Mouse (Mus musculus) heart, postnatal 0 days (tissue): ENCODE results near the gene Gm12830. TPM values are rescaled to one million over a fixed set of nuclear protein-coding genes. Genes with fewer than 3 reads are reported as not detected.

Experiments
- ATAC-seq: fragments of 200-750 bp; cut with Nextera tagmentation; 2 replicates; pipeline ENCODE4 v1.8.0; 2017; ENCODE audit warnings: low read depth, moderate number of reproducible peaks, moderate library complexity; ENCODE audit not compliant: insufficient read depth
- DNase-seq: peaks from one replicate; pipeline ENCODE4 v3.0.0-alpha.2; 2016; ENCODE audit warnings: low spot score
- H3K27ac ChIP-seq: fragments of 300-500 bp; sonication (generic); 2 replicates; pipeline ENCODE4 v1.5.1; 2014; ENCODE audit warnings: low read depth, mild to moderate bottlenecking
- H3K27me3 ChIP-seq: fragments of 300-500 bp; sonication (generic); 2 replicates; pipeline ENCODE4 v1.6.1; 2014; ENCODE audit warnings: low read length, mixed read lengths; ENCODE audit not compliant: control insufficient read depth, insufficient read depth
- H3K36me3 ChIP-seq: fragments of 300-500 bp; sonication (generic); replicated peaks from 2 replicates; pipeline ENCODE4 v1.6.1; 2014; ENCODE audit warnings: low read length, mixed read lengths; ENCODE audit not compliant: control insufficient read depth, insufficient read depth
- H3K4me1 ChIP-seq: fragments of 300-500 bp; sonication (generic); 2 replicates; pipeline ENCODE4 v1.6.1; 2014; ENCODE audit warnings: antibody characterized with exemption; ENCODE audit not compliant: control insufficient read depth, insufficient read depth
- H3K4me2 ChIP-seq: fragments of 300-500 bp; sonication (generic); 2 replicates; pipeline ENCODE4 v1.6.1; 2014; ENCODE audit warnings: low read depth, mild to moderate bottlenecking, low read length, moderate library complexity
- H3K4me3 ChIP-seq: fragments of 300-500 bp; sonication (generic); 2 replicates; pipeline ENCODE4 v1.5.1; 2014; ENCODE audit warnings: low read depth, low read length
- H3K9ac ChIP-seq: fragments of 300-500 bp; sonication (generic); replicated peaks from 2 replicates; pipeline ENCODE4 v1.6.1; 2014; ENCODE audit warnings: low read depth, low read length, mixed read lengths
- H3K9me3 ChIP-seq: fragments of 300-500 bp; sonication (generic); replicated peaks from 2 replicates; pipeline ENCODE4 v1.6.1; 2016; ENCODE audit warnings: low read length; ENCODE audit not compliant: control insufficient read depth
- CTCF ChIP-seq: IDR thresholded peaks from 2 replicates; pipeline ENCODE4 v1.5.1; 2016; ENCODE audit warnings: antibody characterized with exemption, control low read depth, low read depth
- EP300 ChIP-seq: IDR thresholded peaks from 2 replicates; pipeline ENCODE4 v1.6.1; 2016; ENCODE audit warnings: antibody characterized with exemption, low read depth
- WGBS: fragments of 180-500 bp; shearing (Covaris S2); extraction: QIAGEN DNeasy Blood & Tissue Kit; methylation state at CpG from one replicate; pipeline ENCODE4 v1.1.7; 2014; 5-methylcytosine and 5-hydroxymethylcytosine counted together
- polyA plus RNA-seq: library from polyadenylated mRNA; unstranded; fragments of >200 nt; fragmentation: Nextera tagmentation; extraction: Ambion mirVana; gene quantifications from 2 replicates; pipeline ENCODE4 v1.2.1, GENCODE M21; 2015
- total RNA-seq: library from RNA; depleted of rRNA; stranded (reverse); fragments of >200 nt; gene quantifications from 2 replicates; pipeline ENCODE4 v1.2.3, GENCODE M21; 2014; ENCODE audit warnings: low replicate concordance

The Gm12830 gene
- total and polyA plus RNA-seq, 2 experiments from 2014 or later, result not detected

GRCm38 (mm10) chr4:114797254-114797914 lies 24.1 kb upstream of the Gm12830 start:
- no peak for TF ChIP-seq CTCF
- no peak for TF ChIP-seq EP300
- WGBS, result 66% methylated on average over 5 of the region's 5 CpGs
- DNase-seq (no peak), ATAC-seq (no peak)
- Histone ChIP-seq H3K4me1 (no peaks in the 10 kb centered on the region), H3K27me3 (no peaks in the 10 kb centered on the region), H3K4me2 (no peak overlapping the region), H3K9me3 (no peaks in the 10 kb centered on the region), H3K9ac (no peak overlapping the region), H3K4me3 (no peak overlapping the region), H3K27ac (no peak overlapping the region), H3K36me3 (no peaks in the 10 kb centered on the region)

GRCm38 (mm10) chr4:114798041-114798624 lies 23.4 kb upstream of the Gm12830 start:
- 76% methylated on average over 7 of the region's 7 CpGs for WGBS
- no peak for DNase-seq
- no peak for TF ChIP-seq CTCF
- TF ChIP-seq EP300, result no peak
- no peak for ATAC-seq
- Histone ChIP-seq H3K4me1 (no peaks in the 10 kb centered on the region), H3K9me3 (no peaks in the 10 kb centered on the region), H3K27ac (no peak overlapping the region), H3K4me3 (no peak overlapping the region), H3K4me2 (no peak overlapping the region), H3K27me3 (no peaks in the 10 kb centered on the region), H3K36me3 (no peaks in the 10 kb centered on the region), H3K9ac (no peak overlapping the region)

DNA sequence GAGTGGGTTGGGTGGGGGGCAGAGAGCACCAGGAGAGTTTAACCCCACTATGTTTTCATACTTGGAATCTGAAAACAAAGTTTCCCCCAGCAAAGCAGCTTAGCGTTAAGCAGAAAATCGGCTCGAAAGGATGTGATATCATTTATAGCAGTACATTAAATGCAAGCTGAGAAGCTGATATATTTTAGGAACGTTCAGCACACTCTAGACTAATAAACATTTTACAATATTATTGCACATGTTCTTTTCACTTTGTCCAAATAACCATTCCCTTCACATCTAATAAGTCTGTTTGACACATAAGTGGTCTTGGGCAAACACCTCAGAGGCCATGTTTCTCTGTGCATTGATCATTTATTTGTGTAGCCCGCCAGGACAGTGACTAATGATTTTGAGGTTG lies 17.4 kb upstream of the Gm12830 start:
- TF ChIP-seq CTCF (no peak), EP300 (no peak)
- DNase-seq (no peak), ATAC-seq (no peak)
- H3K9ac ChIP-seq, result no peak overlapping the region
- 80% methylated on average over 5 of the region's 5 CpGs for WGBS
- H3K4me3 ChIP-seq, result no peak overlapping the region
- no peak overlapping the region for H3K27ac ChIP-seq
- H3K9me3 ChIP-seq, result no peaks in the 10 kb centered on the region
- H3K4me1 ChIP-seq, result no peaks in the 10 kb centered on the region
- H3K27me3 ChIP-seq, result no peaks in the 10 kb centered on the region
- H3K36me3 ChIP-seq, result no peaks in the 10 kb centered on the region
- no peak overlapping the region for H3K4me2 ChIP-seq

- H3K9me3 ChIP-seq, result no peaks in the 10 kb centered on the region
- TF ChIP-seq CTCF, result no peak
- TF ChIP-seq EP300, result no peak
- no peaks in the 10 kb centered on the region for H3K36me3 ChIP-seq
- no peak overlapping the region for H3K27ac ChIP-seq
- ATAC-seq, result no peak
- peaks cover 32% of the 10 kb centered on the region for H3K27me3 ChIP-seq
- 34% methylated on average over 9 of the region's 9 CpGs for WGBS
- DNase-seq, result no peak
- H3K4me3 ChIP-seq, result no peak overlapping the region
- no peak overlapping the region for H3K9ac ChIP-seq
- H3K4me1 ChIP-seq, result no peaks in the 10 kb centered on the region
- H3K4me2 ChIP-seq, result no peak overlapping the region
These were observed 2.4 kb upstream of the Gm12830 start for GRCm38 (mm10) chr4:114818963-114819702.

DNA sequence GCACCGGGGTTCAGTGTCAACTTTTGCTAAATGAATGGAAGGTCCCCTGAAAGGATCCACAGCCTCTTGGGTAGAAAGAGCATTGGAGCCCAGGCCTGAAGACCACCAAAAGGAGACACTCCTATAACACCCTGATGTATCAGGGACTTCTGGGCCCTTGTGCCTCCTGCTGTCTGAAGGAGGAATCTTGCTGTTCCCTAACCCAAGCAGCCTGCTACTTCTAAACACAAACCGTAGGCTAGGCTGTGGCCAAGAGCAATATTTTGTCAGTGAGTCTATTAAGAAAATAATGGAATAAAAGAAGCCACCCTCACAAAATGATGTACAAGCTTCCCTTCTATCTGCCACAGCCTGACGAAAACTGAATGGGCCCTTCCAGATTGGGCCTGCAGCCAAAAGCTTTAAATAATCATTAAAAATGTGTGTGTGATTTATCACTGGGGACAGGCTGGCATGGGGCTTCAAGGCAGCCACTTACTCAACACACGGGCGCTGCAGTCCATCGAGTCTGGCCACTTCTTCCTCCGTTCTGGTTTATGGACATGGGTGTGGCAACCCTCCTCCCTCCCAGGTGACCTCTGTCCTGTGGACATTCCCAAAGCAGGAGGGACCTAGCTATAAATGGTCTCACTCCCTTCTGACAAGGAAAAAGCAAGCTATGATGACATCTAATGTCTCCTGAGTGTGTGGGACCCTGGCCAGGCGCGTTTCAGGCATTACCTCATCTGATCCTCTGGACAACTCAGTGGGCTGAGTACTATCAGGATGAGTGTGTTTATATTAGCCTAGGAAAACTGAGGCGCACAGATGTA lies 13.5 kb downstream of the Gm12830 start:
- no peak overlapping the region for H3K9ac ChIP-seq
- H3K4me3 ChIP-seq, result no peak overlapping the region
- no peak for DNase-seq
- H3K36me3 ChIP-seq, result no peaks in the 10 kb centered on the region
- H3K4me1 ChIP-seq, result no peaks in the 10 kb centered on the region
- 48% methylated on average over 10 of the region's 10 CpGs for WGBS
- H3K9me3 ChIP-seq, result no peaks in the 10 kb centered on the region
- no peak overlapping the region for H3K4me2 ChIP-seq
- TF ChIP-seq CTCF, result no peak
- TF ChIP-seq EP300, result no peak
- ATAC-seq, result no peak
- no peak overlapping the region for H3K27ac ChIP-seq
- H3K27me3 ChIP-seq, result peaks cover 17% of the 10 kb centered on the region; the same call in 1 of the 2 replicates
